Mouse (Mus musculus) bone marrow, adult 2 months (tissue): ENCODE results near the gene Gpank1.

Experiments
- CTCF ChIP-seq: fragments of 200-500 bp; IDR thresholded peaks from 2 replicates; pipeline ENCODE4 v1.5.1; 2011; ENCODE audit warnings: low read length, control low read depth; ENCODE audit not compliant: control insufficient read depth, insufficient read depth
- POLR2A ChIP-seq: fragments of 200-500 bp; IDR thresholded peaks from 2 replicates; pipeline ENCODE4 v1.6.1; 2011; ENCODE audit warnings: low read depth, mild to moderate bottlenecking, control low read depth, low read length, borderline replicate concordance; ENCODE audit not compliant: control insufficient read depth

DNA sequence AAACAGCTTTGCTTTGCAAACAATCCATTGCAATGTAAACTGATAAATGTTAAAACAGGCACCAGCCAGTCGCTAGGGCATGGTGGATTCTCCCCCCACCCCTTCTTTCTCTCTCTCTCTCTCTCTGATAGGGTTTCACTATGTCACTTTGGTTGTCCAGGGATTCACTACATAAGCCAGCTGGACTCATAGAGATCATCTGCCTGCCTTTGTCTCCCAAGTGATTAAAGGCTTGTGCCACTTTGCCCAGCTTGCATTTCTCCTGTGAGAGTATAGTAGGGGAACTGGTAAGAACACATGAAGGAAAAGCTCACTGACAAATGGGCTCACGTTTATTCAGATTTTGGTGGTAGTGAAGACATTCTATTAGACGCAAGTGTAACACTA lies 10.9 kb downstream of the Gpank1 start:
- TF ChIP-seq POLR2A = no peak
- TF ChIP-seq CTCF = no peak
